Mouse (Mus musculus): ENCODE data around the gene Lsamp. TPM values are rescaled to one million over a fixed set of nuclear protein-coding genes. Genes with fewer than 3 reads are reported as not detected.

The Lsamp gene
- polyA plus RNA-seq, 1 experiment: not detected

- TF ChIP-seq FLI1 (IDR thresholded peaks at IDR 0.05; ENCODE audit: low read length) (no peak), GATA1 (IDR thresholded peaks at IDR 0.05; ENCODE audit: borderline replicate concordance, low read length) (no peak)
- no peak overlapping the region for H3K4me3 ChIP-seq (replicated peaks)
- no peaks in the 10 kb centered on the region for H3K36me3 ChIP-seq (replicated peaks; ENCODE audit: low read length)
- no peaks in the 10 kb centered on the region for H3K9me3 ChIP-seq
- no peaks in the 10 kb centered on the region for H3K4me1 ChIP-seq
- no peaks in the 10 kb centered on the region for H3K27me3 ChIP-seq (replicated peaks)
These were observed 643.0 kb downstream of the Lsamp start for GRCm38 (mm10) chr16:40627159-40627558.

GRCm38 (mm10) chr16:40639621-40640371, 655.6 kb downstream of the Lsamp start:
- Histone ChIP-seq H3K4me3 (replicated peaks) (no peak overlapping the region), H3K9me3 (no peaks in the 10 kb centered on the region), H3K36me3 (replicated peaks; ENCODE audit: low read length) (no peaks in the 10 kb centered on the region), H3K4me1 (no peaks in the 10 kb centered on the region), H3K27me3 (replicated peaks) (no peaks in the 10 kb centered on the region)
- TF ChIP-seq FLI1 (IDR thresholded peaks at IDR 0.05; ENCODE audit: low read length) (no peak), GATA1 (IDR thresholded peaks at IDR 0.05; ENCODE audit: borderline replicate concordance, low read length) (no peak)

GRCm38 (mm10) chr16:40652800-40653199, 668.6 kb downstream of the Lsamp start:
- TF ChIP-seq FLI1 (IDR thresholded peaks at IDR 0.05; ENCODE audit: low read length) (no peak), GATA1 (IDR thresholded peaks at IDR 0.05; ENCODE audit: borderline replicate concordance, low read length) (no peak)
- Histone ChIP-seq H3K4me3 (replicated peaks) (no peak overlapping the region), H3K4me1 (no peaks in the 10 kb centered on the region), H3K9me3 (no peaks in the 10 kb centered on the region), H3K36me3 (replicated peaks; ENCODE audit: low read length) (no peaks in the 10 kb centered on the region), H3K27me3 (replicated peaks) (no peaks in the 10 kb centered on the region)

- no peaks in the 10 kb centered on the region for H3K36me3 ChIP-seq (replicated peaks; ENCODE audit: low read length)
- H3K27me3 ChIP-seq (replicated peaks): no peaks in the 10 kb centered on the region
- H3K9me3 ChIP-seq: no peaks in the 10 kb centered on the region
- H3K4me3 ChIP-seq (replicated peaks): no peak overlapping the region
- no peaks in the 10 kb centered on the region for H3K4me1 ChIP-seq
- no peak for TF ChIP-seq GATA1 (IDR thresholded peaks at IDR 0.05; ENCODE audit: borderline replicate concordance, low read length)
- TF ChIP-seq FLI1 (IDR thresholded peaks at IDR 0.05; ENCODE audit: low read length): no peak
These were observed 669.3 kb downstream of the Lsamp start for GRCm38 (mm10) chr16:40653508-40653907.

GRCm38 (mm10) chr16:40656347-40656746, 672.2 kb downstream of the Lsamp start:
- Histone ChIP-seq H3K4me1 (no peaks in the 10 kb centered on the region), H3K36me3 (replicated peaks; ENCODE audit: low read length) (no peaks in the 10 kb centered on the region), H3K9me3 (no peaks in the 10 kb centered on the region), H3K27me3 (replicated peaks) (no peaks in the 10 kb centered on the region), H3K4me3 (replicated peaks) (no peak overlapping the region)
- no peak for TF ChIP-seq GATA1 (IDR thresholded peaks at IDR 0.05; ENCODE audit: borderline replicate concordance, low read length)
- TF ChIP-seq FLI1 (IDR thresholded peaks at IDR 0.05; ENCODE audit: low read length): no peak

- H3K36me3 ChIP-seq (replicated peaks; ENCODE audit: low read length): no peaks in the 10 kb centered on the region
- no peak overlapping the region for H3K4me3 ChIP-seq (replicated peaks)
- H3K9me3 ChIP-seq: no peaks in the 10 kb centered on the region
- no peaks in the 10 kb centered on the region for H3K4me1 ChIP-seq
- H3K27me3 ChIP-seq (replicated peaks): no peaks in the 10 kb centered on the region
- no peak for TF ChIP-seq GATA1 (IDR thresholded peaks at IDR 0.05; ENCODE audit: borderline replicate concordance, low read length)
- TF ChIP-seq FLI1 (IDR thresholded peaks at IDR 0.05; ENCODE audit: low read length): no peak
These were observed 672.7 kb downstream of the Lsamp start for GRCm38 (mm10) chr16:40656871-40657270.

- TF ChIP-seq GATA1 (IDR thresholded peaks at IDR 0.05; ENCODE audit: borderline replicate concordance, low read length) (no peak), FLI1 (IDR thresholded peaks at IDR 0.05; ENCODE audit: low read length) (no peak)
- H3K36me3 ChIP-seq (replicated peaks; ENCODE audit: low read length): no peaks in the 10 kb centered on the region
- H3K4me1 ChIP-seq: no peaks in the 10 kb centered on the region
- H3K4me3 ChIP-seq (replicated peaks): no peak overlapping the region
- no peaks in the 10 kb centered on the region for H3K27me3 ChIP-seq (replicated peaks)
- H3K9me3 ChIP-seq: no peaks in the 10 kb centered on the region
These were observed 701.4 kb downstream of the Lsamp start for GRCm38 (mm10) chr16:40685531-40685930.

- H3K36me3 ChIP-seq (replicated peaks; ENCODE audit: low read length): no peaks in the 10 kb centered on the region
- no peaks in the 10 kb centered on the region for H3K27me3 ChIP-seq (replicated peaks)
- TF ChIP-seq GATA1 (IDR thresholded peaks at IDR 0.05; ENCODE audit: borderline replicate concordance, low read length) (no peak), FLI1 (IDR thresholded peaks at IDR 0.05; ENCODE audit: low read length) (no peak)
- H3K4me3 ChIP-seq (replicated peaks): no peak overlapping the region
- H3K4me1 ChIP-seq: no peaks in the 10 kb centered on the region
- no peaks in the 10 kb centered on the region for H3K9me3 ChIP-seq
These were observed 708.1 kb downstream of the Lsamp start for GRCm38 (mm10) chr16:40692292-40692691.

GRCm38 (mm10) chr16:40697253-40697652, 713.1 kb downstream of the Lsamp start:
- no peak overlapping the region for H3K4me3 ChIP-seq (replicated peaks)
- no peak for TF ChIP-seq FLI1 (IDR thresholded peaks at IDR 0.05; ENCODE audit: low read length)
- TF ChIP-seq GATA1 (IDR thresholded peaks at IDR 0.05; ENCODE audit: borderline replicate concordance, low read length): no peak
- no peaks in the 10 kb centered on the region for H3K36me3 ChIP-seq (replicated peaks; ENCODE audit: low read length)
- no peaks in the 10 kb centered on the region for H3K27me3 ChIP-seq (replicated peaks)
- H3K9me3 ChIP-seq: no peaks in the 10 kb centered on the region
- H3K4me1 ChIP-seq: no peaks in the 10 kb centered on the region

GRCm38 (mm10) chr16:40708558-40708957, 724.4 kb downstream of the Lsamp start:
- TF ChIP-seq GATA1 (IDR thresholded peaks at IDR 0.05; ENCODE audit: borderline replicate concordance, low read length) (no peak), FLI1 (IDR thresholded peaks at IDR 0.05; ENCODE audit: low read length) (no peak)
- Histone ChIP-seq H3K4me3 (replicated peaks) (no peak overlapping the region), H3K4me1 (no peaks in the 10 kb centered on the region), H3K36me3 (replicated peaks; ENCODE audit: low read length) (no peaks in the 10 kb centered on the region), H3K9me3 (no peaks in the 10 kb centered on the region), H3K27me3 (replicated peaks) (no peaks in the 10 kb centered on the region)
